Mouse (Mus musculus) frontal cortex, adult 2 months (tissue): ENCODE measurements around the gene Ltbp2. TPM values are rescaled to one million over a fixed set of nuclear protein-coding genes. Genes with fewer than 3 reads are reported as not detected.

Experiments
- DNase-seq, 2 experiments: peaks; one replicate each; pipeline ENCODE4 v3.0.0; 2022; ENCODE audit warnings: low spot score in 1 of 2; ENCODE audit errors: extremely low spot score in 1 of 2
- polyA plus RNA-seq: library from polyadenylated mRNA; depleted of rRNA; stranded (reverse); fragments of >200 nt; gene quantifications from 2 replicates; pipeline ENCODE4 v1.2.3, GENCODE M21; 2012

The Ltbp2 gene
- polyA plus RNA-seq, 1 experiment: 2.3 TPM

DNA sequence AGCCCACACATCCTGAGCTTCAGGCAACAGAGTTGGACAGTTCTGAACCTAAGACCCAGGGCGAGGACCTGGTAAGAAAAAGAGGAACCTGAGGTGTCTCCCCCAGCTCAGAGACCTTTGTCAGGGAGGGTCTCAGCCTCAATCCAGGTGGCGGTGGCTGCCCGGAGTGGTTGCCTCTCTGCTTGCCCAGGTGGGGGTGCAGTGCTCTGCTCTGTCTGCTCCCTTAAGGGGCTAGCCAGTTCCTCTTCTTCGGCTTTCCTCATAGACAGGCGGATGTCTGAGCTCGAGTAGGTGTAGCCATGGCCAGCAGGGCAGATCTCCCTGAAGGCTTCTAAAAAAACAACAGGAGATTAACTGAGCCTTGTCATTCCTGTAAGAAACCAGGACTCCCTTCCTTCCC is 67.3 kb downstream of the Ltbp2 start:
- DNase-seq: no peak

DNA sequence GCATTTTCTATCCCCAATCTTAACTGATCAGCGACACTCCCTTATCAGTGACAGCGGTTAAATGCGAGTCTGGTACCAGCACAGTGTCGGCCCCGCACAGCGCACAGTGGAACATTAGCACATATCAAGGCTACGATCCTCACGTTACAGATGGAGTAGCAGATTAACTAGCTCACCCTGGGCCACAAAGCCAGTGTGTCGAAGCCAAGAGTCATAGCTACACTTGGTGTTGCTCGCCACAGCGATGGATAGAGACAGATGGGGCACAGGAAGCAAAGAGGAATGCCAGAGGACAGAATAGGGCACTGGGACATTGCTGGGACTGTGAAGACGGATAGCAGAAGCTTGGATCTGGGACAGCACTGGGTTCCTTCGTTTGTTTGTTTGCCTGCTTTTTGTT is 69.0 kb downstream of the Ltbp2 start:
- DNase-seq: no peak

DNA sequence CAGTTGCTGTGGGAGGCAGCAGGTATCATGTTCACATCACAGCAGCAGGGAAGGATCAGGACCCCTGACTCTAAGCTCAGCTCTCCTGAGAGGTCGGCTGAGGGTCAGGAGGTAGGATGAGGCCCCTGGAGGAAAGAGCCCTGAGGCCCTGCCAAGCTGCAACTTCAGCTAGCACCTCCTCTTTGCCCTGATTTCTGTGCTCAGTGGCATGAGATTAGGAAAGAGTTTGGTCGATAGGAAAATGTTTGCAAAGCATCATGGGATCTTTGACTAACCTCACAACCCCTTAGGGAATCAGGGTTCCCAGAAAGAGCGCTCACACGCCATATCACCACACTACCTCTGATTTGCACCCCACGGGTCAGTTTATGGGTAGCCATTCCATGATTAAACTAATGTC is 69.6 kb downstream of the Ltbp2 start:
- DNase-seq: no peak

GRCm38 (mm10) chr12:84806010-84806409 is 70.3 kb downstream of the Ltbp2 start:
- DNase-seq: no peak

DNA sequence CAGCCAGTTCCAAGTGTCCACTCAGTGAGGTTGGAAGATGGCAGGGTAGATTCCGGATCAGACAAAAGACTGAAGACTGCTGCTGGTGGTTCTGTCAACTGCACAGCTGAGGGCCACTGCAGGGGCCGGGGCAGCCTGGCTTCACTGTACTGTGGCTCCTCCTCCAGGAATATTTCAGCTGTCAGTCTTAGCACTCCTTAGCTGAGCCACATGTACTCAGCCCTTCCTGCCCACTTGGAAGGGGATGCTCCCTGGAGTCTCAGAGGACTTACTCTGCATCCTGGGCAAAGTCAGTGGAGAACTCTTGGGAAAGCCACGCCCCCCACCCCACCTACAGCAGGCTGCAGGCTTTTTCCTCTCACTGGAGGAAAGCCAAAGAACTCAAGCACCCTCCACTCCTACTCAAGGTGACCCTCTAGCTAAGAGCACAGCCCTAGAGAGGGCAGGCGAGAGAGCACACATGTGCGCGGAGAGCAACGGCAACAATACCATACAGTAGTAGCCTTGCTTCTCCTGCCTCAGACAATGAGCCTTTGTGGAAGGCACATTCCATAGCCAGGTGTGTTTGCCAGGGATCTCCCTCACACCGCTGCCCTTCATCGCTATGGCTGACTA is 71.0 kb downstream of the Ltbp2 start:
- no peak for DNase-seq

DNA sequence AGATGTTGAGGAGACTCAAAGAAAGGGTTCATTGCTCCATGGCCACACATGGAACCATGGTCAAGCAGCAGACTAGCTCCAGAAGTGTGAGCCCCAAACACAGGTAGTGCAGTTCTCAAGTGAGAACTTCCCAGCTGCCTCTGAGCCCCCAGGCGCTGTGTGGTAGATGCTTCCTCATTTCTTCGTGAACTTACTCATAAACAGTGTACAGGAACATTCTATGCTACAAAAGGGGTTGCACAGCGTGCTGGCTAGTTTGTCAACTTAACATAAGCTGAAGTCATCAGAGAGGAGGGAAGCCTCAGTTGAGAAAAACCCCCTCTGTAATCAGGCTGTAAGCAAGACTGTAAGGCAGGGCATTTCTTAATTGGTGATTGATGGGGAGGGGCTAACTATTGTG is 73.7 kb downstream of the Ltbp2 start:
- no peak for DNase-seq

GRCm38 (mm10) chr12:84801532-84802110 is 74.7 kb downstream of the Ltbp2 start:
- DNase-seq: no peak

DNA sequence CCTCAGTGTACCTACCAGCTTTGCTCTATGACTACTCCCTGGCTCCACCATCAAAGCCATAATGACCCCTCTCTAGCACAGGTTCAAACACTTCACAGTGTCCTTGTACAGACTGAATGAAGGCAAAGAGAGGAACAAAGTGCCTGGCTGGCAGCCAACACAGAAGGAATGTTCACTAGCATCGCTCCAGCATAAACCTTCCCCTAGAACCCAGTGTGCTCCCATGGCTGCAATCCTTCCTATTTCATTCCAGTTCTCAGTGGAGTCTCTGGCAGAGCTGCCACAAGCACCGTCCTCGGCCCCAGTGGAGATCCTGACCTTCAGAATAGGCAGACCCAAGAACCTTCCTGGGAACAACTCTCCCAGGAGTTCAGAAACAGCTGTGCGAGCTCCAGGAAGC is 75.9 kb downstream of the Ltbp2 start:
- DNase-seq: no peak

DNA sequence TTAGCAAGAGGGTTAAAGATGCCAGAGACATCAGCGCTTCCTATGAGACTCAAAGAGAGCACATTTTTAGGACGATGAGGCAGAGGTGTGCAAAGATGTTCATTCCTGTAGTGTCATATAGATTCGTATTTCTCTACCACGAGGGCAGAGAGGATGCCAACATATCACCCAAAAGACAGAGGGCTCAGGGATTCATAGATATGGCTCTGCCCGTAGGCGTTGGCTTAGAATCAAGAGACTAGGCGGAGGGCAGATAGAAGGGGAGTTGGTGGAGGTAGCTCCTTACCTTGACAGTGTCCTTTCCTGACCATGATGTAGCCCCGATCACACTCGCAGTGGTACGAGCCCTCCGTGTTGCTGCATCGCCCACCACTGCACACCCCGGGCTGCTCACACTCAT is 77.2 kb downstream of the Ltbp2 start:
- DNase-seq: no peak

DNA sequence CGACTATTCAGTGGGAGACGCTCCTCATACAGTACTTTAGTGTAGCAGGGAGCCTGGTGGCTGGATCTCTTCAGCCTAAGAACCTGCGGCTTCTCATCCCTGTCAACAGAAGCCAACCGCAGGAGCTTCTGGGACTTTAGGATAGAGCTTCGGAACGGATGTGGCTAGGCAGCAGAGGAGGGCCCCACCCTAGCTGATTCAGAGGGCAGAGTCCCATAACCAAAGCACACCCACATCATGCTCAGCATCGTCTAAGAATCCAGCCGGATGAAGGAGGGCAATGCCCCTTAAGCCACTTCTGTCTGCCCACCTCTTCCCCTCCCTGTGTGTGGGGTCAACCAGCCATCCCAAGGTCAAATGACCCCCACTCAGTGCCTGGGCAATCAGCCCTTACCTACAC is 81.7 kb downstream of the Ltbp2 start:
- DNase-seq: no peak

- DNase-seq: no peak
Measured at GRCm38 (mm10) chr12:84792629-84793028, 83.7 kb downstream of the Ltbp2 start.

- DNase-seq: no peak
Measured at GRCm38 (mm10) chr12:84790853-84791252, 85.5 kb downstream of the Ltbp2 start.

GRCm38 (mm10) chr12:84786091-84786490 is 90.2 kb downstream of the Ltbp2 start:
- DNase-seq: no peak

DNA sequence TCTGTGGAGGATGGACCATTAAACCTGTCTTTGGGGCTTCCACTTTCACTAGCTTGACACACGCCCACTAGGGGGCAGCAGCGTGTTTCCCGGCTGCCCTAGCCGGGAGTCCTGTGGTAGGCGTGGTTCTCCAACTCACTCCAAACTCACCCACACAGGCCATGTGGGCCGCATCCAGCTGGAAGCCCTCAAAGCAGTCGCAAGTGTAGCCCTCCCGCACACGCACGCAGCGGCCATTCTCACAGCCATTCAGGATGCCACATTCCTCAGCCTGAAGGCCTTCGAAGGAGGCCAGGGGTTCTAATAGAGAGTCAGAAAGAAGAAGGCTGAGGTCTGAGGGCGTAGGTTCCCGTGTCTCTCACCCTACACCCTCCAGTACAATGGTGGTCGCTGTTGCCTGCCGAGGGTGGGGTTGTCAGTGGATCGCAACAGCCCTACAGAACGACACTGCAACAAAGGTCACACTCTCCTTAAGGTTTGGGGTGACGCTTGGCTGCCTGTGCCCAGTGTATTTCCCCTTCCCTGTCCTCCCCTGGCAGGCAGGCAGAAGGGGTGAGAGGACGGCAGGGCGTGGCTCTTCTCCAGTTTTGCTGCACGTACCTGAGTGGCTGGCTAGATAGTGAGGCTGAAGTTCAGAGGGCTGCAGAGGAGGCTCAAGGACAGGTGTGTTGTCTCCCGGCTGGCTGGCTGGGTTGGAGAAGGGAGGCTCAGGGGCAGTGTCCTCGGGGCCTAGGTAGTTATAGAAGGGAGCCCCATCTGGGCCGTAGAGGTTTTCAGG is 91.5 kb downstream of the Ltbp2 start:
- peak; percentile 74 to 92 for DNase-seq

DNA sequence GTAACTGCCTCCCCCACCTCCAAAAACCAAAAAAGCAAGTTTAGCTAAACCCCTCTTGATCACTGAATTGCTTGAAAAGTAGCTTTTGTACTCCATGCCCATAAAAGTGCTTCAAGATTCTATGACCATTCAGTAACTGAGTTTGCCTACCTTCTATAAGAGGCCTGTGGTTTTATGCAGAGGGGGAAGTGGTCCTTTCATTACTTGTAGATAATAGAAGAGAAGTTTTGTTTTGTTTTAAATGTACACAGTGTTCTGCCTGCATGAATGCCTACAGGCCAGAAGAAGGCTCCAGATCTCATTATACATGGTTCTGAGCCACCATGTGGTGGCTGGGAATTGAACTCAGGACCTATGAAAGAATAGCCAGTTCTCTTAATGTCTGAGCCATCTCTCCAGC is 100.1 kb downstream of the Ltbp2 start:
- DNase-seq: no peak

GRCm38 (mm10) chr12:84774376-84774775 is 102.0 kb downstream of the Ltbp2 start:
- no peak for DNase-seq

GRCm38 (mm10) chr12:84773476-84773875 is 102.9 kb downstream of the Ltbp2 start:
- no peak for DNase-seq

- peak; percentile 98 for DNase-seq
Measured at GRCm38 (mm10) chr12:84772726-84773441, 103.4 kb downstream of the Ltbp2 start, which contains the start of the genes Npc2 and Isca2. Npc2 (minus strand) TSS chr12:84773152. Isca2 (plus strand) TSS chr12:84773251.

DNA sequence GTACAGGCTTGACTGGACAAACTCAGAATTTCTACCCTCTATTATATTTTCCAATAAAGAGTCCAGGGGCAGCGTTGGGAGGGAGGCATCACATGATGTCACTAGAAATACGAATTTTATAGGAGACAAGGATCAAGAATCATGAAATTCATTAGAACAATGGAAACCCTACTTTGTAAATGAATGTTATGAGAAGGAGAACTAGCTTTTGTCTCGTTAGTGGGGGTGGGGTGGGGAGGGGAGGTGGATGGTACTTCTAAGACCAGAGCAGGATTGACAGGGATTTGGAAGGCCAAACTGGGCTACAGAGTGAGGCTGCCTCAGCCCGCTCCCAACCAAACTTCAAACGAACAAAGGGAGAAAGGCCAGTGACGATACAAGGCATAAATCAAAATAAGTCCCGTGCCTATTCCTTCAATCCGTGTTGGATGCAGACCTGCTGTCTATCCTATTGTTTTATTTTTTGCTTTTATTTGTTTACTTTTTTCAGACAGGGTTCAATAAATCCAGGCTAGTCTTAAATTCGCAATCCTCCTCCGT is 104.3 kb downstream of the Ltbp2 start:
- DNase-seq: no peak

GRCm38 (mm10) chr12:84769624-84770023 is 106.7 kb downstream of the Ltbp2 start:
- DNase-seq: no peak

- DNase-seq: no peak
Measured at GRCm38 (mm10) chr12:84767510-84767909, 108.8 kb downstream of the Ltbp2 start.
